Mouse (Mus musculus) CH12.LX (cell line): ENCODE results near the gene Cox11. TPM values are rescaled to one million over a fixed set of nuclear protein-coding genes. Genes with fewer than 3 reads are reported as not detected.

Experiments
- DNase-seq: peaks from one replicate; pipeline ENCODE4 v3.0.0-alpha.2; 2013; ENCODE audit errors: extremely low read depth
- H3K27ac ChIP-seq: 2 replicates; pipeline ENCODE4 v1.5.1; 2012; ENCODE audit warnings: low read depth, mild to moderate bottlenecking, control low read depth, moderate library complexity; ENCODE audit not compliant: insufficient read depth
- H3K27me3 ChIP-seq: replicated peaks from 2 replicates; pipeline ENCODE3; 2012; ENCODE audit warnings: inconsistent platforms
- H3K36me3 ChIP-seq, 2 experiments: replicated peaks in 1 of 2; 2 replicates each; pipeline versions ENCODE3 to v1.6.1; 2012; ENCODE audit warnings: inconsistent platforms in 1 of 2, low read length in 1 of 2, mild to moderate bottlenecking in 1 of 2, mixed read lengths in 1 of 2, moderate library complexity in 1 of 2; ENCODE audit not compliant: control insufficient read depth in 1 of 2, insufficient read depth in 1 of 2
- H3K4me1 ChIP-seq, 2 experiments: 2 replicates each; pipeline ENCODE4 v1.6.1; 2012; ENCODE audit warnings: inconsistent platforms in 1 of 2, moderate library complexity in 1 of 2; ENCODE audit not compliant: insufficient read depth in 2 of 2, control insufficient read depth in 1 of 2
- H3K4me2 ChIP-seq: 2 replicates; pipeline ENCODE4 v1.6.1; 2012; ENCODE audit warnings: low read depth, mild to moderate bottlenecking, control low read depth; ENCODE audit not compliant: poor library complexity, insufficient read depth, severe bottlenecking
- H3K4me3 ChIP-seq, 3 experiments: fragments of 150-350 bp in 1 of 3; sonication (generic) in 1 of 3; replicated peaks in 1 of 3; 2 replicates each; pipeline versions ENCODE3 to v1.5.1; 2011 to 2012; ENCODE audit warnings: low read depth in 2 of 3, low read length in 2 of 3, mild to moderate bottlenecking in 2 of 3, moderate library complexity in 2 of 3, control low read depth in 1 of 3, improper control_type of control experiment in 1 of 3, inconsistent platforms in 1 of 3, mixed read lengths in 1 of 3; ENCODE audit not compliant: poor library complexity in 1 of 3
- H3K79me2 ChIP-seq: replicated peaks from 2 replicates; pipeline ENCODE4 v1.6.1; 2012; ENCODE audit warnings: mild to moderate bottlenecking, moderate library complexity; ENCODE audit not compliant: control insufficient read depth, poor library complexity, insufficient read depth, severe bottlenecking; ENCODE audit errors: extremely low read depth
- H3K9ac ChIP-seq: 2 replicates; pipeline ENCODE4 v1.6.1; 2012; ENCODE audit warnings: low read depth, mild to moderate bottlenecking, control low read depth, moderate library complexity; ENCODE audit not compliant: insufficient read depth
- H3K9me3 ChIP-seq: replicated peaks from 2 replicates; pipeline ENCODE3; 2012; ENCODE audit warnings: low read length, inconsistent platforms, mixed read lengths
- BHLHE40 ChIP-seq: IDR thresholded peaks from 2 replicates; pipeline ENCODE4 v1.6.1; 2011; ENCODE audit warnings: mild to moderate bottlenecking, low read depth, low read length, improper control_type of control experiment
- CTCF ChIP-seq, 2 experiments: IDR thresholded peaks in 1 of 2; conservative IDR thresholded peaks in 1 of 2; 2 replicates each; pipeline ENCODE4 v1.5.1; 2011 to 2012; ENCODE audit warnings: low read depth in 2 of 2, low read length in 2 of 2, improper control_type of control experiment in 1 of 2, inconsistent platforms in 1 of 2, mild to moderate bottlenecking in 1 of 2, moderate library complexity in 1 of 2
- ETS1 ChIP-seq: conservative IDR thresholded peaks from 2 replicates; pipeline ENCODE4 v1.6.1; 2012; ENCODE audit warnings: low read depth, mild to moderate bottlenecking, inconsistent platforms, low read length, improper control_type of control experiment, moderate library complexity
- HCFC1 ChIP-seq: IDR thresholded peaks from 2 replicates; pipeline ENCODE4 v1.6.1; 2012; ENCODE audit warnings: low read depth, mild to moderate bottlenecking, inconsistent platforms, low read length, improper control_type of control experiment
- IRF4 ChIP-seq: IDR thresholded peaks from 2 replicates; pipeline ENCODE4 v1.6.1; 2014; ENCODE audit warnings: low read depth, mild to moderate bottlenecking, inconsistent platforms, low read length, improper control_type of control experiment
- JUN ChIP-seq: IDR thresholded peaks from 2 replicates; pipeline ENCODE4 v1.6.1; 2011; ENCODE audit warnings: low read depth, mild to moderate bottlenecking, low read length, improper control_type of control experiment, moderate library complexity; ENCODE audit not compliant: insufficient read depth
- KAT2A ChIP-seq: IDR thresholded peaks from 2 replicates; pipeline ENCODE4 v1.6.1; 2012; ENCODE audit warnings: low read length, improper control_type of control experiment, inconsistent platforms; ENCODE audit not compliant: insufficient replicate concordance
- MAFK ChIP-seq: IDR thresholded peaks from 2 replicates; pipeline ENCODE4 v1.6.1; 2011; ENCODE audit warnings: low read length, improper control_type of control experiment; ENCODE audit not compliant: insufficient replicate concordance
- MAX ChIP-seq: IDR thresholded peaks from 2 replicates; pipeline ENCODE4 v1.6.1; 2011; ENCODE audit warnings: low read length, improper control_type of control experiment
- MAZ ChIP-seq: IDR thresholded peaks from 2 replicates; pipeline ENCODE4 v1.6.1; 2012; ENCODE audit warnings: low read depth, mild to moderate bottlenecking, inconsistent platforms, low read length, improper control_type of control experiment, moderate library complexity
- MEF2A ChIP-seq: IDR thresholded peaks from 2 replicates; pipeline ENCODE4 v1.6.1; 2014; ENCODE audit warnings: low read depth, mild to moderate bottlenecking, inconsistent platforms, low read length, improper control_type of control experiment, borderline replicate concordance
- MYC ChIP-seq: IDR thresholded peaks from 2 replicates; pipeline ENCODE4 v1.6.1; 2011; ENCODE audit warnings: low read depth, mild to moderate bottlenecking, improper control_type of control experiment, low read length
- NRF1 ChIP-seq: IDR thresholded peaks from 2 replicates; pipeline ENCODE4 v1.6.1; 2014; ENCODE audit warnings: low read depth, mild to moderate bottlenecking, inconsistent platforms, low read length, improper control_type of control experiment, moderate library complexity
- PAX5 ChIP-seq: IDR thresholded peaks from 2 replicates; pipeline ENCODE4 v1.6.1; 2012; ENCODE audit warnings: low read length, inconsistent platforms, mixed read lengths
- POLR2A ChIP-seq: IDR thresholded peaks from 2 replicates; pipeline ENCODE4 v1.6.1; 2011; ENCODE audit warnings: low read depth, mild to moderate bottlenecking, improper control_type of control experiment, low read length
- RAD21 ChIP-seq: IDR thresholded peaks from 2 replicates; pipeline ENCODE4 v1.6.1; 2011; ENCODE audit warnings: low read depth, mild to moderate bottlenecking, low read length, improper control_type of control experiment, moderate library complexity
- SIN3A ChIP-seq: IDR thresholded peaks from 2 replicates; pipeline ENCODE4 v1.6.1; 2012; ENCODE audit warnings: low read length, improper control_type of control experiment, inconsistent platforms
- SMC3 ChIP-seq: IDR thresholded peaks from 2 replicates; pipeline ENCODE4 v1.6.1; 2011; ENCODE audit warnings: low read depth, low read length, improper control_type of control experiment
- USF1 ChIP-seq: IDR thresholded peaks from 2 replicates; pipeline ENCODE4 v1.6.1; 2014; ENCODE audit warnings: low read depth, mild to moderate bottlenecking, inconsistent platforms, low read length, improper control_type of control experiment
- USF2 ChIP-seq: conservative IDR thresholded peaks from 2 replicates; pipeline ENCODE4 v1.6.1; 2011; ENCODE audit warnings: low read depth, low read length, improper control_type of control experiment
- ZC3H11A ChIP-seq: IDR thresholded peaks from 2 replicates; pipeline ENCODE4 v1.6.1; 2012; ENCODE audit warnings: low read depth, mild to moderate bottlenecking, inconsistent platforms, low read length, improper control_type of control experiment
- ZKSCAN1 ChIP-seq: IDR thresholded peaks from 2 replicates; pipeline ENCODE4 v1.6.1; 2012; ENCODE audit warnings: low read depth, inconsistent platforms, low read length, improper control_type of control experiment, borderline replicate concordance
- ZMIZ1 ChIP-seq: IDR thresholded peaks from 2 replicates; pipeline ENCODE4 v1.6.1; 2012; ENCODE audit warnings: low read depth, mild to moderate bottlenecking, inconsistent platforms, low read length, improper control_type of control experiment
- dilution Hi-C: fragments of 300-500 bp; cut with MboI; formaldehyde crosslinking; loops from 2 replicates; pipeline ENCODE4 v1.14.3; 2020; ENCODE audit warnings: low sequenced_read_pairs; ENCODE audit not compliant: extremely low pct_unique_long_range_greater_than_20kb, extremely low pct_ligation_motif_present
- in situ Hi-C: fragments of 300-500 bp; cut with MboI; formaldehyde crosslinking; loops from 3 replicates; pipeline ENCODE4 v1.14.3; 2019; ENCODE audit warnings: low sequenced_read_pairs, low pct_ligation_motif_present, low pct_unique_long_range_greater_than_20kb, mixed read lengths
- polyA plus RNA-seq: library from polyadenylated mRNA; unstranded; fragments of >175 nt; gene quantifications from 2 replicates; pipeline ENCODE4 v1.2.1, GENCODE M21; 2012; ENCODE audit warnings: low read depth; ENCODE audit not compliant: insufficient read length
- total RNA-seq, 2 experiments: library from RNA; depleted of rRNA; stranded (reverse); fragments of 300-350 nt in 1 of 2; fragments of >200 nt in 1 of 2; gene quantifications; 2 replicates each; pipeline ENCODE4 v1.2.3; 2012 to 2014

The Cox11 gene
- total and polyA plus RNA-seq, 3 experiments, result 43.2 to 64.3 (median 61.4) TPM

GRCm38 (mm10) chr11:90614743-90615142, 23.2 kb upstream of the Cox11 start:
- TF ChIP-seq KAT2A (no peak), ETS1 (no peak), JUN (no peak)
- no peaks in the 10 kb centered on the region for H3K79me2 ChIP-seq
- no peaks in the 10 kb centered on the region for H3K4me1 ChIP-seq
- H3K4me2 ChIP-seq, result no peak overlapping the region
- in situ Hi-C loops, result loop anchor here (5.0 to 25.0 kb wide), 3 partner anchors 307 to 627 kb away; no protein-coding TSS in a partner anchor
- H3K4me3 ChIP-seq, result no peak overlapping the region
- no peaks in the 10 kb centered on the region for H3K27me3 ChIP-seq
- peaks cover 2 to 31% of the 10 kb centered on the region in 2 experiments for H3K36me3 ChIP-seq
- DNase-seq, result no peak
- dilution Hi-C loops, result no loop called here
- no peaks in the 10 kb centered on the region for H3K9me3 ChIP-seq
- H3K9ac ChIP-seq, result no peak overlapping the region
- no peak overlapping the region for H3K27ac ChIP-seq

- peak; percentile 52 for DNase-seq
- Histone ChIP-seq H3K4me1 (no peaks in the 10 kb centered on the region), H3K4me3 (no peak overlapping the region), H3K27ac (no peak overlapping the region), H3K27me3 (no peaks in the 10 kb centered on the region), H3K36me3 (peaks cover 7 to 35% of the 10 kb centered on the region in 2 experiments), H3K4me2 (no peak overlapping the region), H3K9me3 (no peaks in the 10 kb centered on the region), H3K79me2 (no peaks in the 10 kb centered on the region), H3K9ac (no peak overlapping the region)
- TF ChIP-seq ZC3H11A (peak; percentile 29; the same call in 1 of the 2 replicates), MYC (peak; percentile 32; the same call in 1 of the 2 replicates), BHLHE40 (peak; percentile 72), RAD21 (peak; percentile 85), SMC3 (peak; percentile 75), IRF4 (no peak), MAZ (no peak), CTCF (conservative IDR thresholded peaks at IDR 0.05 in 1 of 2, IDR thresholded peaks at IDR 0.05 in 1 of 2; ENCODE audit: low read depth in 2 of 2, low read length in 2 of 2) (peak; percentile 31 to 83; a peak in 3 of 4 replicates)
- dilution Hi-C loops (no loop called here), in situ Hi-C loops (loop anchor here (5.0 to 25.0 kb wide), 3 partner anchors 309 to 629 kb away; no protein-coding TSS in a partner anchor)
These were observed 21.5 kb upstream of the Cox11 start for GRCm38 (mm10) chr11:90616431-90616830.

GRCm38 (mm10) chr11:90622044-90622443, 15.9 kb upstream of the Cox11 start:
- Histone ChIP-seq H3K4me1 (peaks cover 0 to 9% of the 10 kb centered on the region in 2 experiments; a peak in 2 of 4 replicates), H3K79me2 (no peaks in the 10 kb centered on the region), H3K4me2 (no peak overlapping the region), H3K27ac (no peak overlapping the region), H3K36me3 (peaks cover 5 to 19% of the 10 kb centered on the region in 2 experiments), H3K9me3 (no peaks in the 10 kb centered on the region), H3K4me3 (no peak overlapping the region), H3K27me3 (no peaks in the 10 kb centered on the region), H3K9ac (no peak overlapping the region)
- in situ Hi-C loops (loop anchor here (25.0 kb wide), 1 partner anchor 635 kb away; no protein-coding TSS in a partner anchor), dilution Hi-C loops (no loop called here)
- no peak for TF ChIP-seq NRF1
- no peak for TF ChIP-seq MEF2A
- TF ChIP-seq USF2, result no peak
- no peak for TF ChIP-seq POLR2A
- TF ChIP-seq MAZ, result no peak
- TF ChIP-seq HCFC1, result no peak
- no peak for TF ChIP-seq CTCF (conservative IDR thresholded peaks at IDR 0.05 in 1 of 2, IDR thresholded peaks at IDR 0.05 in 1 of 2; ENCODE audit: low read depth in 2 of 2, low read length in 2 of 2)
- no peak for TF ChIP-seq ZKSCAN1
- TF ChIP-seq ZC3H11A, result no peak
- TF ChIP-seq MAX, result no peak
- no peak for TF ChIP-seq MAFK
- TF ChIP-seq JUN, result no peak
- TF ChIP-seq KAT2A, result no peak
- TF ChIP-seq USF1, result no peak
- TF ChIP-seq PAX5, result no peak
- no peak for TF ChIP-seq SIN3A
- TF ChIP-seq BHLHE40, result no peak
- TF ChIP-seq ZMIZ1, result no peak
- TF ChIP-seq RAD21, result no peak
- DNase-seq, result no peak
